Mouse (Mus musculus): ENCODE results near the gene AI413582. TPM values are rescaled to one million over a fixed set of nuclear protein-coding genes. Genes with fewer than 3 reads are reported as not detected.

Gene AI413582
- total RNA-seq, 2 experiments from 2014 or later = 10.8 to 15.5 TPM

DNA sequence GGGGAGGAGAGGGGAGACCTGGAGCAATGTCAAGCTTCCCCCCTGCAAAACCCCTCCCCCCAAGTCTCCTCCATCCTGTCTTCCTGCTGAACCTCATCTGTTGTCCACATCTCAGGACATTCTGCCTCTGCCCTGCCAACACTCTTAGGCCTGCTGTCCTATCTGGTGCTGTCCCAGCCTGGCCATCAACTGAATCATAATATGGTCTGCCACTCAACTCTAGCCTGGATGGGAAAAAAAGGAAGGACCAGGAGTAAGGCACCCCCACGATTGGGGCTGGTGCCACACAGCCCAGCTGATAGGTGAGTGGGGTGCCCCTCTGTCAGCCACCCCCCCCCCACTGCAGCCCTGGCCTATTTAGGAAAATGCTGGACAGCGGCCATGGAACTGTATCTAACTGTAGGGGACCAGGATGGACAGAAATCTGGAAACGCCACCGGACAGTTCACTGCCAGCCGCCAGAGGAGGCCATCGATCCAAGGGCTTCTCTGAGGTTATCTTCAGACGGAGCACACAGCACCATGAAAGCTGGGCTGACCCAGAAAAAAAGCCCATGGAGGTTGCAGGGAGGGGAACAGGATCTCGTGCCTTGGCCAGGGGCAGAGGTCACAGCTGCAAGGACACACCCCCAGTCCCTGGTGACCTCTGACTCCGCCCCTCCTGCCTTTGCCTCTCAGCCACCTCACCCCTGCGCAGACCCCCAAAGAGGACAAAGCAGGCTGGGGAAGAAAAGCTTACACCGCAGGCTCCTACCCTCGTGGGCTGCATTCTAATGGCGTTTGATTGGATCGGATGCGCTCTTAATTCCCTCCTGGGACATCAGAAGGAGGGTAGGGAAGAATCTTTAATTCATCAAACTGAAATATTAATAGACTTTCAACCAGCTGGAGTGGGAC, 46.6 kb downstream of the AI413582 start:
- no peak for DNase-seq

DNA sequence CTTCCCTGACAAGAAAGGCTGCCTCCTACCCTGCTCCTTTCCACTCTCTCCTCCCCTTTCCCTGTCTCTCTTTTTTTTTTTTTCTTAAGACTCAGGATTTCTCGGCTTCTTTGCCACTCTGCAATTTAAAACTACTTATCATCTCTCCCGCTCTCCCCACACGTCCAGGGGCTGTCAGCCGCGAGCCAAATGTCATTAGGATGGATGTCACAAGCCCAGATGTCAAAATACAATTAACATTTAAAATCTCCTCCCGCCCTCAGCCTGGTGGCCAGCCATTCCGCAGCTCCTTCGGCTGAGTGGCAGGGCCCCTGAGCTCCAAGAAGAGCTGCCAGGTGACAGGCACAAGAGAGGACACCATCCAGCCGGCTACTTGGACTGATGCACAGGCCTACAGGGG, 47.3 kb downstream of the AI413582 start:
- no peak for DNase-seq

DNA sequence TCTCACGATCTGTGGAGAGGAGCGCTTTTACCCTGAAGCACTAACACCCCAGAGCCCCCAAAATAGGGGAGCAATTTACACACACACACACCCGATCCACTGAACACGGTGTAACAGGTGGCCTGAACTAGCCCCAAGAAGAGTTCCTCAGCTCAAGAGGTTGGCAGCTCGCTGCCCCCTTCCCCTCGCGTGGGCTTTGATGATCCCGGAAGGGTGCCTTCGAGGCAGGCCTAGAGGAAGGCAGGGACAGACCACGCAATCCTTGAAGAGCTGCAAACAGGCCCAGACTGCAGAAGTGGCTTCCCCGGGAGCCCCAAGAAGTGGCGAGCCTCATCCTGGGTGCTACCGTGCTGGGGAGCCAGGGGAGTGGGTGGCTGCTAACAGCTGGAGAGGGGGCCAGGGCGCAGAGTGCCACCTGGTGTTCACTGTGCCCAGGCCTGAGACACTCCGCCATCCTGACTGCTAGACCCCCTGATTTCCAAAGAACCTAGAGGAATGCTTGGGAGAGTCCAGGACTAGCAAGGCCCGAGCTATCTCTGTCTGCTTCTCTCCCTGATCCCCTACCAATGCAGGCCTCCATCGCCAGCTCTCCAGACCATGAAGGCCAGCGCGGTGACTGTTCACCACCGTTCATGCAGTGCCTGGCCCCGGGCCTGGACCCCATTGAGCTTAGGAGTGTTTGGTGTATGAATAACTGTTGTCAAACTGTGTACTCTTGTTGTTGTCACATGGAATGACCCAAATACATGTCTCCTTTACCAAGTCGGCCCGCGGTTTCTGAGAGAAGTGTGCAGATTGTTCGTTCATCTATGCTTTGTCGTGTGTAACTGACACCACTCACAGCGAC, 51.4 kb downstream of the AI413582 start:
- no peak for DNase-seq

Other genes with a start within 250 kb of the AI413582 start
- gene Grm4, start 44.4 kb downstream of the AI413582 start, total RNA-seq (2021) = 1 to 10 TPM; 1.9 to 3.5 TPM
- 10 to 100 TPM; 27.0 to 29.5 TPM for gene Hmga1, start 9.3 kb downstream of the AI413582 start, total RNA-seq (2021)
- gene Nudt3, start 57.7 kb upstream of the AI413582 start, total RNA-seq (2021) = 100 to 1,000 TPM; 166 to 171 TPM
- gene RPS10-NUDT3, start 69.5 kb upstream of the AI413582 start, total RNA-seq (2021) = 1 to 10 TPM in 1 of 2 experiments, not detected in 1; 1.2 TPM
- gene Rps10, start 70.9 kb upstream of the AI413582 start, total RNA-seq (2021) = 1,000 to 10,000 TPM in 1 of 2 experiments, 100 to 1,000 TPM in 1; 973 to 1,027 TPM
- 1 to 10 TPM; 3.2 to 4.6 TPM for gene Pacsin1, start 89.8 kb upstream of the AI413582 start, total RNA-seq (2021)
- not detected for gene Spdef, start 163.2 kb upstream of the AI413582 start, total RNA-seq (2021)

Measured in adrenal gland, postnatal 10 days (tissue).